Mouse (Mus musculus) midbrain, embryonic 15.5 days (tissue): ENCODE results near the gene Olfr943. TPM values are rescaled to one million over a fixed set of nuclear protein-coding genes. Genes with fewer than 3 reads are reported as not detected.

ENCODE experiments used
- ATAC-seq: fragments of 200-750 bp; cut with Nextera tagmentation; replicated peaks from 2 replicates; pipeline ENCODE4 v1.8.0; 2017; ENCODE audit warnings: moderate TSS enrichment
- H3K27ac ChIP-seq: fragments of 300-500 bp; sonication (generic); 2 replicates; pipeline ENCODE4 v1.5.1; 2015; ENCODE audit warnings: mild to moderate bottlenecking, inconsistent platforms
- H3K27me3 ChIP-seq: fragments of 300-500 bp; sonication (generic); replicated peaks from 2 replicates; pipeline ENCODE4 v1.6.1; 2015; ENCODE audit warnings: inconsistent platforms
- H3K36me3 ChIP-seq: fragments of 300-500 bp; sonication (generic); replicated peaks from 2 replicates; pipeline ENCODE4 v1.6.1; 2015; ENCODE audit warnings: inconsistent platforms
- H3K4me1 ChIP-seq: fragments of 300-500 bp; sonication (generic); 2 replicates; pipeline ENCODE4 v1.6.1; 2015; ENCODE audit warnings: inconsistent platforms
- H3K4me2 ChIP-seq: fragments of 300-500 bp; sonication (generic); 2 replicates; pipeline ENCODE4 v1.6.1; 2015; ENCODE audit warnings: inconsistent platforms, mild to moderate bottlenecking, moderate library complexity
- H3K4me3 ChIP-seq: fragments of 300-500 bp; sonication (generic); 2 replicates; pipeline ENCODE4 v1.5.1; 2015; ENCODE audit warnings: mild to moderate bottlenecking, inconsistent platforms
- H3K9ac ChIP-seq: fragments of 300-500 bp; sonication (generic); 2 replicates; pipeline ENCODE4 v1.6.1; 2015; ENCODE audit warnings: mild to moderate bottlenecking, inconsistent platforms
- H3K9me3 ChIP-seq: fragments of 300-500 bp; sonication (generic); 2 replicates; pipeline ENCODE4 v1.6.1; 2016; ENCODE audit warnings: inconsistent platforms
- WGBS: fragments of 180-500 bp; shearing (Covaris S2); methylation state at CpG from one replicate; pipeline ENCODE4 v1.1.7; 2015; ENCODE audit warnings: mixed read lengths; 5-methylcytosine and 5-hydroxymethylcytosine counted together
- polyA plus RNA-seq: library from polyadenylated mRNA; unstranded; fragments of >200 nt; fragmentation: Nextera tagmentation; extraction: Ambion mirVana; gene quantifications from 2 replicates; pipeline ENCODE4 v1.2.1, GENCODE M21; 2015

Olfr943 gene
- polyA plus RNA-seq = not detected in 2 replicates

DNA sequence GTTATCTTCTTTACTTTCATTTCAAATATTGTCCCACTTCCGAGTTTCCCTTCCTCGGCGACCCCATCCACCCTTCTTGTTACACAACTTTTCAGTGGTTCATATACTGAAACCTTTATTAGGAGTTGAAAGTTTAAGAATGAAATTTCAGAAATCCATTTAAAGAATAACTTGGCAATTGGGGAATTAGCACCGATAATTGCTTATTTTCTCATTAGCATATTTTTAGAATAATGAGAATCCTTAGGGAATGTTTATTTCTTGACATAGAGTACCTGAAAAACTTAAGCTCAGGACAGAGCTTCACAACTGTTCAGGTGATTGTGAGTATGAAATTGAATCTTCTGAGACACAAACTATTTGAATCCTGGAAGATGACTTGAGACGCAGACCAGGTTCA, at the start of gene Olfr943:
Olfr943 (plus strand) TSS at position 301 of the 400 bp plus-strand sequence.
- Histone ChIP-seq H3K9me3 (no peaks in the 10 kb centered on the region), H3K36me3 (no peaks in the 10 kb centered on the region), H3K4me2 (no peak within 1 kb of the TSS), H3K4me1 (no peaks in the 10 kb centered on the region), H3K27me3 (no peaks in the 10 kb centered on the region), H3K4me3 (no peak within 1 kb of the TSS), H3K27ac (no peak within 1 kb of the TSS), H3K9ac (no peak within 1 kb of the TSS)
- ATAC-seq = no peak
- 92% methylated on average over 5 of the region's 5 CpGs for WGBS

DNA sequence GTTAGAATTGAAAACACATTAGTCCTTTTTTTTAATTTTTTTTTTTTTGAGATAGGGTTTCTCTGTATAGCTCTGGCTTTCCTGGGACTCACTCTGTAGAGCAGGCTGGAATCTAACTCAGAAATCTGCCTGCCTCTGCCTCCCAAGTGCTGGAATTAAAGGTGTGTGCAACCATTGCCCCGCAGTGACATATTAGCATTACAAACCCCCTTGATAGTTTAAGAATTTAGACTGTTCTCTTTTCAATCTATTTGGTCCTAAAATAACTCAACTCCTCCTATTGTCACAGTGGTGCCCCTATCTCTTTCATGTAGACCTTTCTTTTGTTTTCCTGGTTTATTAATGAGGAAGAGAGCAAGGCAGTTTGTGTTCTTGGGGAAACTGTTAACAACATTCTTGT, 38.8 kb upstream of the Olfr943 start:
- no peaks in the 10 kb centered on the region for H3K4me1 ChIP-seq
- H3K27me3 ChIP-seq = no peaks in the 10 kb centered on the region
- H3K36me3 ChIP-seq = no peaks in the 10 kb centered on the region
- no peaks in the 10 kb centered on the region for H3K9me3 ChIP-seq
- WGBS = 82% methylated on average over 1 of the region's 1 CpGs
- no peak overlapping the region for H3K4me2 ChIP-seq
- H3K27ac ChIP-seq = no peak overlapping the region
- no peak overlapping the region for H3K9ac ChIP-seq
- no peak for ATAC-seq
- no peak overlapping the region for H3K4me3 ChIP-seq

DNA sequence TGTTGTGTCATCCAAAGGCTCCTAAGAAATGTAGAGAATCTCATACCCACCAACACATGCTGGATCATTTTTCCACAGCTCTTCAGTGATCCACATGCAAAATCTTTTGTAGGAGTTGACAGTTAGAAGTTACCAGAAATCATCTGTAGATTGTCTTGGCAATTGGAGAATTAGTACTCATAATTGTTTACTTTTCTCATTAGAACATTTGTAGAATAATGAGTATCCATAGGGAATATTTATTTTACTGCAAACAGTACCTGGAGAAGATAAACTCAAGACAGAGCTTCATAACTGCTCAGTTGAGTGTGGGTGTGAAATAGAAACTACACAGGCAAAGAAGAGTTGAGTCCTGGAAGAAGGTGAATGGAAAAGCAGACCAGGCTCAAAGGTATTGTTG, 38.3 kb upstream of the Olfr943 start, which contains the start of gene Olfr27:
Olfr27 (plus strand) TSS at position 301 of the 400 bp plus-strand sequence.
- Histone ChIP-seq H3K27me3 (no peaks in the 10 kb centered on the region), H3K4me1 (no peaks in the 10 kb centered on the region), H3K4me2 (no peak within 1 kb of the TSS), H3K27ac (no peak within 1 kb of the TSS), H3K9ac (no peak within 1 kb of the TSS), H3K4me3 (no peak within 1 kb of the TSS), H3K9me3 (no peaks in the 10 kb centered on the region), H3K36me3 (no peaks in the 10 kb centered on the region)
- no peak for ATAC-seq

DNA sequence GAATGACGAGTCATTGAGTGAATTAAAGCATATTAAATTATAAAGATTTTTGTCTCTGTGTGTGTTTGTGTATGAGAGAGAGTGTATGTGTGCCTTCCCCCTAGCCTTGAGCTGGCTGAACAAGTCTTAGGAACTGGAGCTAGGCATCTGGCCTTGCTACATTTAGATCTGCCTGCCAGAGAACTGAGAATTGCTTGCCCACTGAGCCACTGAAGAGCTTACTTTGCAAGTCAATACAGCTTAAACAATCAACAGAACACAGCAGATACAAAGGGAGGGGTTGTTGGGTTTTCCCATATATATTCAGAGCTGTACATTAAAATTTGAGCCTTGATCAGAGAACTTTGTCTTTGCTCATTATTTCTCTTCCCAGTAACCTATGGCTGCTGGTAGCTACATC, 13.7 kb upstream of the Olfr943 start:
- Histone ChIP-seq H3K4me3 (no peak overlapping the region), H3K27me3 (no peaks in the 10 kb centered on the region), H3K4me2 (no peak overlapping the region), H3K9ac (no peak overlapping the region), H3K27ac (no peak overlapping the region), H3K36me3 (no peaks in the 10 kb centered on the region), H3K4me1 (no peaks in the 10 kb centered on the region), H3K9me3 (no peaks in the 10 kb centered on the region)
- 76% methylated on average over 1 of the region's 1 CpGs for WGBS
- ATAC-seq = no peak

DNA sequence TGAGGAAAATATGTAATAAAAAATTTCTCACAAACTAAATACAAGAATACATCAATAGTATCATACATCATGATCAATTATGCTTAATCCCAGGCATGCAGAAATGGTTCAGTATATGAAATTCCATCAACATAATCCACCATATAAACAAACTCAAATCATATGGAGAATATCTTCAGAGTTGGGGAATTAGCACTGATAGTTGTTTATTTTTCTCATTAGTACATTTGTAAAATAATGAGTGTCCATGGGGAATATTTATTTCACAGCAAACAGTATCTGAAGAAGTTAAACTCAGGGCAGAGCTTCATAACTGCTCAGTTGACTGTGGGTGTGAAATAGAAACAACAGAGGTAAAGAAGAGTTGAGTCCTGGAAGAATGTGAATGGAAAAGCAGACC, 35.5 kb downstream of the Olfr943 start, which contains the start of gene Olfr944:
Olfr944 (plus strand) TSS at position 301 of the 400 bp plus-strand sequence.
- Histone ChIP-seq H3K4me3 (no peak within 1 kb of the TSS), H3K4me1 (no peaks in the 10 kb centered on the region), H3K27me3 (no peaks in the 10 kb centered on the region), H3K4me2 (no peak within 1 kb of the TSS), H3K36me3 (no peaks in the 10 kb centered on the region), H3K27ac (no peak within 1 kb of the TSS), H3K9me3 (no peaks in the 10 kb centered on the region), H3K9ac (no peak within 1 kb of the TSS)
- no peak for ATAC-seq

Other genes starting within 250 kb of the Olfr943 start
- gene Olfr930, start 236.5 kb upstream of the Olfr943 start, polyA plus RNA-seq = not detected in 2 replicates
- not detected in 2 replicates for gene Olfr933, start 194.0 kb upstream of the Olfr943 start, polyA plus RNA-seq
- gene Olfr934, start 178.0 kb upstream of the Olfr943 start, polyA plus RNA-seq = not detected in 2 replicates
- gene Olfr935, start 166.6 kb upstream of the Olfr943 start, polyA plus RNA-seq = not detected in 2 replicates
- not detected in 2 replicates for gene Olfr146, start 142.9 kb upstream of the Olfr943 start, polyA plus RNA-seq
- gene Olfr937, start 101.4 kb upstream of the Olfr943 start, polyA plus RNA-seq = not detected in 2 replicates
- not detected in 2 replicates for gene Olfr938, start 87.4 kb upstream of the Olfr943 start, polyA plus RNA-seq
- not detected in 2 replicates for gene Olfr27, start 38.2 kb upstream of the Olfr943 start, polyA plus RNA-seq
- not detected in 2 replicates for gene Olfr944, start 35.6 kb downstream of the Olfr943 start, polyA plus RNA-seq
- gene Olfr1537, start 83.7 kb downstream of the Olfr943 start, polyA plus RNA-seq = not detected in 2 replicates
- gene Olfr945, start 110.5 kb downstream of the Olfr943 start, polyA plus RNA-seq = not detected in 2 replicates
- not detected in 2 replicates for gene Olfr948, start 159.7 kb downstream of the Olfr943 start, polyA plus RNA-seq
- not detected in 2 replicates for gene Olfr951, start 221.1 kb downstream of the Olfr943 start, polyA plus RNA-seq